Mouse (Mus musculus) left cerebral cortex, postnatal 10 days (tissue): ENCODE results near the gene Wdr5. TPM values are rescaled to one million over a fixed set of nuclear protein-coding genes. Genes with fewer than 3 reads are reported as not detected.
"Not testable (repeated sequence)": the region's sequence is repeated elsewhere in the genome, so short reads cannot be mapped to it uniquely, and the experiment has no call there.

Experiments
- DNase-seq, 2 experiments: peaks; one replicate each; pipeline ENCODE4 v3.0.0; 2021 to 2022; ENCODE audit warnings: low spot score in 2 of 2, mixed read lengths in 1 of 2; ENCODE audit errors: extremely low spot score in 1 of 2
- intact Hi-C: fragments of 180-260 bp; cut with DNase I; formaldehyde crosslinking; loops from one replicate; pipeline ENCODE4 v1.15.1; 2025
- total RNA-seq, 2 experiments: library from RNA; stranded (reverse); gene quantifications; 2 replicates each; pipeline ENCODE4 v1.2.3; 2021

The Wdr5 gene
- total RNA-seq, 2 experiments from 2014 or later = 43.6 to 44.9 TPM

- intact Hi-C loops = no loop called here
- no peak for DNase-seq
Measured at GRCm38 (mm10) chr2:27541225-27541624, 26.3 kb downstream of the Wdr5 start.

- DNase-seq = no peak
- intact Hi-C loops = no loop called here
Measured at GRCm38 (mm10) chr2:27544613-27545012, 29.7 kb downstream of the Wdr5 start.

GRCm38 (mm10) chr2:27545517-27545916 is 30.6 kb downstream of the Wdr5 start:
- intact Hi-C loops = not testable (repeated sequence)

GRCm38 (mm10) chr2:27546041-27546440 is 31.1 kb downstream of the Wdr5 start:
- intact Hi-C loops, DNase-seq: not testable (repeated sequence)

More at GRCm38 (mm10) chr2:27545517-27545916, 30.6 kb downstream of the Wdr5 start:
- DNase-seq = not testable (repeated sequence)

- intact Hi-C loops = no loop called here
Measured at GRCm38 (mm10) chr2:27547326-27547725, 32.4 kb downstream of the Wdr5 start.

GRCm38 (mm10) chr2:27547986-27548385 is 33.0 kb downstream of the Wdr5 start:
- intact Hi-C loops = no loop called here
- DNase-seq = no peak

More at GRCm38 (mm10) chr2:27547326-27547725, 32.4 kb downstream of the Wdr5 start:
- DNase-seq = no peak

GRCm38 (mm10) chr2:27548664-27549369 is 33.9 kb downstream of the Wdr5 start:
- intact Hi-C loops = no loop called here
- DNase-seq = no peak

- peak; percentile 58 to 67 for DNase-seq
- intact Hi-C loops = loop anchor here (1.0 to 10.0 kb wide), 3 partner anchors 213 to 865 kb away; partner anchors contain the start of gene Col5a1
Measured at GRCm38 (mm10) chr2:27552620-27553287, 37.8 kb downstream of the Wdr5 start.

- peak in 1 of 2 experiments; percentile 56 for DNase-seq
- intact Hi-C loops = loop anchor here (5.0 to 10.0 kb wide), 2 partner anchors 330 to 863 kb away; partner anchors contain the start of gene Col5a1
Measured at GRCm38 (mm10) chr2:27554308-27554707, 39.4 kb downstream of the Wdr5 start.

- intact Hi-C loops = loop anchor here (10.0 kb wide), 1 partner anchor 328 kb away; the partner anchor contains the start of gene Col5a1
- no peak for DNase-seq
Measured at GRCm38 (mm10) chr2:27556921-27557320, 42.0 kb downstream of the Wdr5 start.

GRCm38 (mm10) chr2:27560708-27561123 is 45.8 kb downstream of the Wdr5 start:
- DNase-seq = no peak
- intact Hi-C loops = no loop called here

GRCm38 (mm10) chr2:27561159-27561558 is 46.2 kb downstream of the Wdr5 start:
- intact Hi-C loops = no loop called here
- DNase-seq = no peak

- intact Hi-C loops = no loop called here
- DNase-seq = no peak
Measured at GRCm38 (mm10) chr2:27561829-27562228, 46.9 kb downstream of the Wdr5 start.

- DNase-seq = no peak
- intact Hi-C loops = no loop called here
Measured at GRCm38 (mm10) chr2:27563641-27564148, 48.7 kb downstream of the Wdr5 start.

- intact Hi-C loops = no loop called here
- DNase-seq = no peak
Measured at GRCm38 (mm10) chr2:27564694-27565093, 49.7 kb downstream of the Wdr5 start.

- no peak for DNase-seq
Measured at GRCm38 (mm10) chr2:27565316-27566103, 50.6 kb downstream of the Wdr5 start.

GRCm38 (mm10) chr2:27570856-27571255 is 55.9 kb downstream of the Wdr5 start:
- intact Hi-C loops = no loop called here
- DNase-seq = no peak

More at GRCm38 (mm10) chr2:27565316-27566103, 50.6 kb downstream of the Wdr5 start:
- intact Hi-C loops = no loop called here

GRCm38 (mm10) chr2:27572261-27572793 is 57.4 kb downstream of the Wdr5 start:
- peak in 1 of 2 experiments; percentile 79 for DNase-seq
- intact Hi-C loops = no loop called here
